Mouse (Mus musculus): ENCODE results near the gene Gtsf1. TPM values are rescaled to one million over a fixed set of nuclear protein-coding genes. Genes with fewer than 3 reads are reported as not detected.
A peak's percentile ranks its signal among the peaks of the same experiment; 100 is the strongest.

The Gtsf1 gene
- polyA plus RNA-seq, 1 experiment from 2014 or later: not detected

DNA sequence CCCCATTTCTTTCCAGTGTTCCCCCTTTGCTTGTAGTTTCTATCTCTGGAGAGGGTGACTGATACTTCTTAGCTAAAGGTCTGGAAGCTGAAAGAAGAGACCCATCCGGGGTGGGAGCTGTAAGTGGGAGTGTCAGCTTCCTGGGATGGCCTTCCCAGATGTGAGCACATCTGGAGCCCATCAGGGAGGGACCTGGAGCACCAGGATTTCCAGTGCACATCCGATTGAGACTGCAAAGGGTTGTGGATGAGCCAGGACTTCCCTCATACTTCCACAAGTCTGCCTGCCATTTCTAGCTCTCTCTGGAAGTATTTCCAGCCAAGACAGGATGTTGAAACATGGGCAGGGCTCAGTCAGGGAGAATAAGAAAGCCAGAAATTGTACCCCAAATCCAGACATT, 59.1 kb downstream of the Gtsf1 start:
- no peak for ATAC-seq (ENCODE audit: insufficient read depth, low FRiP score)
- H3K27ac ChIP-seq (ENCODE audit: low read length): 0 out of 2 replicates have a peak overlapping the region, but pooled peaks have one; percentile 49

DNA sequence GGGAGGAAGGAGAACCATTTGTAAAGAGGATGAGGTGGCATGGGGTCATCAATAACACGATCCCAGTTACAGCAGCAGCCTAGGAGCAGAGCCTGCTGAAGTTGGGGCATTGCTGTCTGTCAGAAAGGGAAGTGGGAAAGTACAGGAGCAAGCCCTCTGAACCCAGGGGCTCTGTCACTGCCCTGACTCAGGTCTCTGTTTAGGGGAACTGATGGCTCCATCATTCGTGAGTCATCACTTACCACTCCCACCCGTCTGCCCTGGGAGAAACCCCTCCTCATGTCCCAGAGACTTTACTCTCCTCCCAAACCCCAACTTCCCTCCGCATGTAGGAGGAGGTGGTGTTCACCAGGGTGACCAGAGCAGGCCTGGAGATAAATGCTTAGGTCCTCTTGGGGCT, 59.8 kb downstream of the Gtsf1 start:
- no peak for ATAC-seq (ENCODE audit: insufficient read depth, low FRiP score)
- Histone ChIP-seq H3K9me3 (replicated peaks; ENCODE audit: control insufficient read depth, low read length) (no peaks in the 10 kb centered on the region), H3K4me2 (ENCODE audit: low read depth, low read length) (no peak overlapping the region), H3K4me1 (ENCODE audit: control insufficient read depth, insufficient read depth, low read length) (peaks cover 21% of the 10 kb centered on the region; the same call in 1 of the 2 replicates), H3K9ac (ENCODE audit: low read length) (no peak overlapping the region), H3K27ac (ENCODE audit: low read length) (no peak overlapping the region), H3K27me3 (ENCODE audit: control insufficient read depth, insufficient read depth, low read length) (no peaks in the 10 kb centered on the region), H3K36me3 (ENCODE audit: control insufficient read depth, insufficient read depth, low read length) (no peaks in the 10 kb centered on the region), H3K4me3 (replicated peaks; ENCODE audit: low read length) (no peak overlapping the region)
- 31% methylated on average over 4 of the region's 4 CpGs for WGBS

More for the DNA sequence above, 59.1 kb downstream of the Gtsf1 start:
- no peak overlapping the region for H3K4me2 ChIP-seq (ENCODE audit: low read depth, low read length)
- H3K4me1 ChIP-seq (ENCODE audit: control insufficient read depth, insufficient read depth, low read length): peaks cover 21% of the 10 kb centered on the region; the same call in 1 of the 2 replicates
- no peaks in the 10 kb centered on the region for H3K9me3 ChIP-seq (replicated peaks; ENCODE audit: control insufficient read depth, low read length)
- H3K4me3 ChIP-seq (replicated peaks; ENCODE audit: low read length): no peak overlapping the region
- no peak overlapping the region for H3K9ac ChIP-seq (ENCODE audit: low read length)
- no peaks in the 10 kb centered on the region for H3K36me3 ChIP-seq (ENCODE audit: control insufficient read depth, insufficient read depth, low read length)
- 23% methylated on average over 2 of the region's 2 CpGs for WGBS
- no peaks in the 10 kb centered on the region for H3K27me3 ChIP-seq (ENCODE audit: control insufficient read depth, insufficient read depth, low read length)

DNA sequence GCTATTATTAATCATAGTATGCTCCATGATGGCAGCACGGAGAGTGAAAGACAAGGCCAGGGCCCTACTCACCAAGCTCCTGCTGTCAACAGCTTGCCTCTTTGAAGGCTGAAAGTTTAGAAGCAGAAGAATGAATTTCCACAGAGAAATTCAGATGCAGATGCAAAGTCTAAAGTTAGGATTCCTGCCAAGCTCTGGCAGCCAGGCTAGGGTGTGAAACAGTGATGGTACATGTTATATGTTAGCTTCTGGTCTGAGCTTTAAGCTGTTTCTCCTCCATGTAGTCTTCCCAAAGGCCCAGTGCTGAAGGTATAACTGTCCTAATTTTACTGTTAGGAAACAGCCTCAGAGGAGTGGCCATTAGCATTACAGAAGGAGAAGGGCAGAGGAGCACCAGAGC, 61.1 kb downstream of the Gtsf1 start:
- ATAC-seq (ENCODE audit: insufficient read depth, low FRiP score): no peak
- Histone ChIP-seq H3K27me3 (ENCODE audit: control insufficient read depth, insufficient read depth, low read length) (no peaks in the 10 kb centered on the region), H3K9ac (ENCODE audit: low read length) (no peak overlapping the region), H3K4me2 (ENCODE audit: low read depth, low read length) (no peak overlapping the region), H3K9me3 (replicated peaks; ENCODE audit: control insufficient read depth, low read length) (no peaks in the 10 kb centered on the region), H3K27ac (ENCODE audit: low read length) (no peak overlapping the region), H3K36me3 (ENCODE audit: control insufficient read depth, insufficient read depth, low read length) (no peaks in the 10 kb centered on the region), H3K4me1 (ENCODE audit: control insufficient read depth, insufficient read depth, low read length) (peaks cover 29% of the 10 kb centered on the region; the same call in 1 of the 2 replicates), H3K4me3 (replicated peaks; ENCODE audit: low read length) (no peak overlapping the region)
- 65% methylated on average over 1 of the region's 1 CpGs for WGBS

DNA sequence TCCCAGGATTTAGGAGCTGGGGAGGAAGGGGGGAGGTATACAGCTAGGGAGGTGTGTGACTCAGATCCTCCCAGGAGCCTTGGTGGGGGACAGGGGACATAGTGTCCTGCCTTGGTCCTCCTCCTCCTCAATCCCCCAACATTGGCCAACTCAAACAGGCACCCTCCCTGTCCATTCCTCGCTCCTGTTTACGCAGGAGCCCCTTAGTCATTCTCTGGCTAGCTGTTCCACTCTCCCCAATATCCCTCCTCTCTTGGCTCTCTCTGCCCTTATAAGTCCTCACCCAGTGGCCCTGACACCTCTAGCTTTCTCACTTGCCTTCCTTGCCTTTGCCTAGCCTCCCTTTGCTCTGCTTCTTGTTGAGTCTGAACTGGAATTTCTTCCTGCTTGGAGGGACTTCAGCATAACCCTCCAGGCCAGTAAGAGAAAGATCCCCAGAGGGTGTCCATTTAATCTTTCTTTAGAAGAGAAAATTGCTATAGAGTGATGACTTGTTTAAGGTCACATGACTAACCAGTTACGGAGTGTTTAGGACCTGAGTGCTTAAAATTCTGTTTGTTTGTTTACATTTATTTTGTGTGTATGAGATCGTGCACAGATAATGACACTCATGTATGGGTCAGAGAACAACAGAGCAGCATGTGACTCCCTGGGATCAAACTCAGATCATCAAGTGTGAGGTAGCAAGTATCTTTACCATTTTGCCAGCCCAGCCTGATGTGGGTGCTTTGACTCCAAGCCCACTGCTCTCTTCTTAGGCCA, 61.9 kb downstream of the Gtsf1 start:
- Histone ChIP-seq H3K4me1 (ENCODE audit: control insufficient read depth, insufficient read depth, low read length) (peaks cover 30% of the 10 kb centered on the region; the same call in 1 of the 2 replicates), H3K27me3 (ENCODE audit: control insufficient read depth, insufficient read depth, low read length) (no peaks in the 10 kb centered on the region), H3K36me3 (ENCODE audit: control insufficient read depth, insufficient read depth, low read length) (no peaks in the 10 kb centered on the region), H3K4me2 (ENCODE audit: low read depth, low read length) (no peak overlapping the region), H3K9ac (ENCODE audit: low read length) (no peak overlapping the region), H3K4me3 (replicated peaks; ENCODE audit: low read length) (no peak overlapping the region), H3K27ac (ENCODE audit: low read length) (no peak overlapping the region), H3K9me3 (replicated peaks; ENCODE audit: control insufficient read depth, low read length) (no peaks in the 10 kb centered on the region)
- WGBS: 70% methylated on average over 4 of the region's 4 CpGs
- ATAC-seq (ENCODE audit: insufficient read depth, low FRiP score): no peak

DNA sequence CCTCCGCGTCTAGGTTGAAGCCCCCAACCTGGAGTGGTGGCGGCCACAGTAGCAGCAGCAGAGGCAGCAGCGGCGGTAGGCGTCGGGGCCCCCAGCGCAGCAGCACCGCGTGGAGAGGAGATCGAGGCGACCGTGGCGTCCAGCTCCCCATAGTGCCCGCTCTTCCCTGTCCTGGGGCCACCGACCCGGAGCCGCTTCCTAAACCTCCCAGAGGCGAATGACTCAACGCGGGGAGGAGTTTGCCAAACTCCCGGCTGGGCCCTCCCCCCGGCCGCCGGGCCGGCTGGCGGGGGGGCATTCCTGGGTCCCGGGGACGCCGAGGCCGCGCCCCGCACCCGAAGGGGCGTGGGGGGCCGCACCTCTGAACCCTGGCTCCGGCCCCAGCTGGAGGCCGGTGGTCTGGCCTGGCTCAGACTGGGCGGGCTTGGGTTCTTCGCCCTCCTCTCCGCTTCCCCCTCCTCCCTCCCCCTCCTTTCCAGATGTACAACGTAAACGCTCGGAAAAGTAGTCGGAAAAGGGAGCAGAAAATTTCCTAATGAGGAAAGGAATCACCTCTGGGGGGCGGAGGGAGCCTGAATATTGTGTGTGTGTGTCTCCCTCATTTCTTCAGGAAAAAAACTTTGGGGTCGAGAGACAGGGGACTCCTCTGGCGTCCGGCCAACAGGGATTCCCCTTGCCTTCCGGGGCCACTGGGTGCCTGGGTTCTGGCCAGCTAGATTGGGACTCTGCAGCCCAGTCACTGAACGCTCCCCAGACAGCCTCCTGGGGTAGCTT, 63.7 kb downstream of the Gtsf1 start, which contains the start of gene Itga5:
Gene Itga5 (minus strand): TSS at position 388 of the 774 bp plus-strand sequence.
- under 1% methylated on average over 50 of the region's 51 CpGs for WGBS
- H3K36me3 ChIP-seq (ENCODE audit: control insufficient read depth, insufficient read depth, low read length): no peaks in the 10 kb centered on the region
- ATAC-seq (ENCODE audit: insufficient read depth, low FRiP score): peak; percentile 78
- no peaks in the 10 kb centered on the region for H3K9me3 ChIP-seq (replicated peaks; ENCODE audit: control insufficient read depth, low read length)
- peaks cover 26% of the 10 kb centered on the region; the same call in 1 of the 2 replicates for H3K4me1 ChIP-seq (ENCODE audit: control insufficient read depth, insufficient read depth, low read length)
- H3K4me3 ChIP-seq (replicated peaks; ENCODE audit: low read length): peak within 1 kb of the TSS; percentile 90
- peak within 1 kb of the TSS; percentile 81 for H3K4me2 ChIP-seq (ENCODE audit: low read depth, low read length)
- H3K27me3 ChIP-seq (ENCODE audit: control insufficient read depth, insufficient read depth, low read length): no peaks in the 10 kb centered on the region
- peak within 1 kb of the TSS; percentile 91 for H3K27ac ChIP-seq (ENCODE audit: low read length)
- H3K9ac ChIP-seq (ENCODE audit: low read length): peak within 1 kb of the TSS; percentile 98

DNA sequence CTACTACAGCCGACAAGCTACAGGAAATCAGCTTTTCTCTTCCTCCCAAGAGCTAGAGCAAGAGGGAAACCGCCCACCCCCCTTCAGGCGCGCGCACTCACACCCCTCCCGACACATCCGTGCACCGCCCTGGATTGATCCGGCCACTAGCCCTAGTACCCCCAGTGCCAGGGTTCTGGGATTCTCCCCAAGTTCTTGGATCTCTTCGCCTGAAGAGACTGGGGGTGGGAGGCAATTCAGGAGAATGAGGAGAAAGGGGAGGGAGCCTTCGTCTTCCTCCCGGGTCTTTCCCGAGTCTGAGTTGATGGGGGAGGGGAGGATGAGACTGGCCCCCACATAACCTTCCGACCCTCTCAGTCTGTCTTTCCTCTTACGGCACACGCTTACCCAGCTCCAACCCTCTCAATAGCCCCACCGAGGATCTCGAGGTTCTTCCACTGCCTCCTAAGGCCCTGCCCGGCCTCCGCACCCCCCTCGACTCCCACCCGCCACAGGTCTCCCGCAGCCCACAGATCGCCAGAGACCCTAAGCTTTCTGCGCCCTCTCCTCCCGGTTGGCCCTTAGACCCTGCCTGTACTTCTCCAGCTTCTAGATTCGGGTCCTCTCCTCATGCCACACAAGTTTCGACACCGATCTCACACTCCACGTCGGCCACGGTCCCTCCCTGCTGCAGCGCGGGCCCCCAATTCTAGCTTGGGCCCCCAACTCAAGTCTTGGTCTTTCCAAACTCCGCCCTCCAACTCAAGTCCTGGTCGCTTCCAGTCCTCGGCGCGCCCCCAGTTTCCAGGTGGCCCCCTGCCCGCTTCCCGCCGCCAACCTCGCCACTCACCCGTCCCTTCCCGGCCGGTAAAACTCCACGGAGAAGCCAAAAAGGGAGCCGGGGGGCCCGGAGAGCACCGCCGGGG, 64.5 kb downstream of the Gtsf1 start:
- under 1% methylated on average over 51 of the region's 51 CpGs for WGBS
- ATAC-seq (ENCODE audit: insufficient read depth, low FRiP score): peak; percentile 30
- Histone ChIP-seq H3K27me3 (ENCODE audit: control insufficient read depth, insufficient read depth, low read length) (no peaks in the 10 kb centered on the region), H3K36me3 (ENCODE audit: control insufficient read depth, insufficient read depth, low read length) (no peaks in the 10 kb centered on the region), H3K4me2 (ENCODE audit: low read depth, low read length) (peak overlapping the region; percentile 81), H3K4me1 (ENCODE audit: control insufficient read depth, insufficient read depth, low read length) (peaks cover 23% of the 10 kb centered on the region; the same call in 1 of the 2 replicates), H3K9ac (ENCODE audit: low read length) (peak overlapping the region; percentile 98), H3K9me3 (replicated peaks; ENCODE audit: control insufficient read depth, low read length) (no peaks in the 10 kb centered on the region), H3K27ac (ENCODE audit: low read length) (peak overlapping the region; percentile 91), H3K4me3 (replicated peaks; ENCODE audit: low read length) (peak overlapping the region; percentile 90)

DNA sequence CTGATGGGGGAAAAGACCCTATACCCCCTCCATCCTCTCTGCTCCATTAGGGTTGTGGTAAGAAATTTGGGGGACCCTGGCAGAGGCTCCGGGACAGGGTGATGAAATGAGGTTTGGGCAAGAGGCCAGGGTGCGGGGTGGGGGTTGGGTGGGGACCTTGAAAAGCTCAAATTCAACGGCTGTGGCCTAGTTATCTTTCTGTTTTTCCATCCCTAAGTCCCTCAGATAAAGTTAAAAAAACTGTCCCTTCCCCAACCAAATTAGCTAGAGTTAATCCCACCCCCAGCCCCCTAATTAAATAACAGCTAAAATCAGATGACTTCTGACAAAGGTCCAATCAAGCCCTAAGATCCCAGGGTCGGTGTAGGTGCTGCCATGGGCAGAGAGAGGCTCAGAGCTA, 65.5 kb downstream of the Gtsf1 start:
- Histone ChIP-seq H3K27ac (ENCODE audit: low read length) (peak overlapping the region; percentile 91; the same call in 1 of the 2 replicates), H3K4me3 (replicated peaks; ENCODE audit: low read length) (peak overlapping the region; percentile 90), H3K9ac (ENCODE audit: low read length) (peak overlapping the region; percentile 98), H3K36me3 (ENCODE audit: control insufficient read depth, insufficient read depth, low read length) (no peaks in the 10 kb centered on the region), H3K9me3 (replicated peaks; ENCODE audit: control insufficient read depth, low read length) (no peaks in the 10 kb centered on the region), H3K4me2 (ENCODE audit: low read depth, low read length) (peak overlapping the region; percentile 81), H3K4me1 (ENCODE audit: control insufficient read depth, insufficient read depth, low read length) (peaks cover 27% of the 10 kb centered on the region; the same call in 1 of the 2 replicates), H3K27me3 (ENCODE audit: control insufficient read depth, insufficient read depth, low read length) (no peaks in the 10 kb centered on the region)
- no peak for ATAC-seq (ENCODE audit: insufficient read depth, low FRiP score)
- WGBS: 34% methylated on average over 4 of the region's 4 CpGs

DNA sequence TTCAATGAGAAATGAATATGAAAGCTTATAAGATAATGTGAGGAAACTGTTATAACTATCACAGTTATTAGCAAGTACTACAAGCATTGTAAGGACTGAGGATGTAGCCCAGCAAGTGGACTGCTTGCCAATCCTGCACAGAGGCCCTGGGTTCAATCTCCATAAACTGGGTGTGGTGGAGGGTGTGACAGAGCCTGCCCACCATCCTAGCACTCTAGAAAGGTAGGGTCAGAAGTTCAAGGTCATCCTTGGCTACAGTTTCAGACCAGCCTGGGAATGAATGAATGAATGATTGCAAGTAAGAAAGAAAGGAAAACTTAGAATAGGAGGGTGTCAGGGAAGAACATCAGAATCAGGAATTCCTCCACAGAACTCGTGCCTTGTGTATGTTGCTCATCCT, 66.5 kb downstream of the Gtsf1 start:
- no peak overlapping the region for H3K4me2 ChIP-seq (ENCODE audit: low read depth, low read length)

More for the DNA sequence above, 66.5 kb downstream of the Gtsf1 start:
- Histone ChIP-seq H3K27me3 (ENCODE audit: control insufficient read depth, insufficient read depth, low read length) (no peaks in the 10 kb centered on the region), H3K9ac (ENCODE audit: low read length) (no peak overlapping the region), H3K27ac (ENCODE audit: low read length) (no peak overlapping the region), H3K36me3 (ENCODE audit: control insufficient read depth, insufficient read depth, low read length) (no peaks in the 10 kb centered on the region), H3K9me3 (replicated peaks; ENCODE audit: control insufficient read depth, low read length) (no peaks in the 10 kb centered on the region), H3K4me1 (ENCODE audit: control insufficient read depth, insufficient read depth, low read length) (peaks cover 33% of the 10 kb centered on the region; the same call in 1 of the 2 replicates), H3K4me3 (replicated peaks; ENCODE audit: low read length) (no peak overlapping the region; the same call in 1 of the 2 replicates)
- 43% methylated on average over 1 of the region's 1 CpGs for WGBS
- ATAC-seq (ENCODE audit: insufficient read depth, low FRiP score): no peak

Data from stomach, embryonic 16.5 days (tissue).